Mouse (Mus musculus) adrenal gland, adult 18-20 months (tissue): ENCODE results near the gene Dram1. TPM values are rescaled to one million over a fixed set of nuclear protein-coding genes. Genes with fewer than 3 reads are reported as not detected.

Source experiments
- DNase-seq, 2 experiments: peaks; one replicate each; pipeline ENCODE4 v3.0.0; 2021 to 2022; ENCODE audit warnings: low spot score in 2 of 2
- total RNA-seq, 2 experiments: library from RNA; stranded (reverse); gene quantifications; 1 replicate in 1 of 2; 2 replicates in 1 of 2; pipeline ENCODE4 v1.2.3; 2021

Gene Dram1
- total RNA-seq, 2 experiments from 2014 or later: 7.4 to 22.3 TPM

GRCm38 (mm10) chr10:88296991-88297390 is 81.9 kb downstream of the Dram1 start:
- no peak for DNase-seq

GRCm38 (mm10) chr10:88295091-88295490 is 83.8 kb downstream of the Dram1 start:
- no peak for DNase-seq

- DNase-seq: peak in 1 of 2 experiments; percentile 4
Measured at GRCm38 (mm10) chr10:88288061-88288460, 90.8 kb downstream of the Dram1 start.

- no peak for DNase-seq
Measured at GRCm38 (mm10) chr10:88287261-88287660, 91.6 kb downstream of the Dram1 start.

GRCm38 (mm10) chr10:88284343-88284990 is 94.4 kb downstream of the Dram1 start:
- DNase-seq: no peak

GRCm38 (mm10) chr10:88281699-88282098 is 97.2 kb downstream of the Dram1 start:
- no peak for DNase-seq

GRCm38 (mm10) chr10:88274045-88274444 is 104.8 kb downstream of the Dram1 start:
- no peak for DNase-seq

Other genes starting within 250 kb of the Dram1 start
- gene Parpbp, start 232.1 kb downstream of the Dram1 start, total RNA-seq: under 1 TPM; 0.23 to 0.48 TPM
- 1 to 10 TPM; 6.9 to 8.4 TPM for gene Nup37, start 232.1 kb downstream of the Dram1 start, total RNA-seq
- gene Washc3, start 178.0 kb downstream of the Dram1 start, total RNA-seq: 10 to 100 TPM; 39.4 to 48.6 TPM
- 10 to 100 TPM; 29.2 to 36.0 TPM for gene Gnptab, start 52 bp upstream of the Dram1 start, total RNA-seq
- gene Sycp3, start 80.5 kb upstream of the Dram1 start, total RNA-seq: 1 to 10 TPM; 2.2 to 9.2 TPM
- 100 to 1,000 TPM; 358 to 802 TPM for gene Chpt1, start 125.0 kb upstream of the Dram1 start, total RNA-seq
- gene Mybpc1, start 226.1 kb upstream of the Dram1 start, total RNA-seq: 1 to 10 TPM in 1 of 2 experiments, under 1 TPM in 1; 0.60 to 4.3 TPM